ENCODE assay signal across 10 mouse cellular contexts in the genomic region with DNA sequence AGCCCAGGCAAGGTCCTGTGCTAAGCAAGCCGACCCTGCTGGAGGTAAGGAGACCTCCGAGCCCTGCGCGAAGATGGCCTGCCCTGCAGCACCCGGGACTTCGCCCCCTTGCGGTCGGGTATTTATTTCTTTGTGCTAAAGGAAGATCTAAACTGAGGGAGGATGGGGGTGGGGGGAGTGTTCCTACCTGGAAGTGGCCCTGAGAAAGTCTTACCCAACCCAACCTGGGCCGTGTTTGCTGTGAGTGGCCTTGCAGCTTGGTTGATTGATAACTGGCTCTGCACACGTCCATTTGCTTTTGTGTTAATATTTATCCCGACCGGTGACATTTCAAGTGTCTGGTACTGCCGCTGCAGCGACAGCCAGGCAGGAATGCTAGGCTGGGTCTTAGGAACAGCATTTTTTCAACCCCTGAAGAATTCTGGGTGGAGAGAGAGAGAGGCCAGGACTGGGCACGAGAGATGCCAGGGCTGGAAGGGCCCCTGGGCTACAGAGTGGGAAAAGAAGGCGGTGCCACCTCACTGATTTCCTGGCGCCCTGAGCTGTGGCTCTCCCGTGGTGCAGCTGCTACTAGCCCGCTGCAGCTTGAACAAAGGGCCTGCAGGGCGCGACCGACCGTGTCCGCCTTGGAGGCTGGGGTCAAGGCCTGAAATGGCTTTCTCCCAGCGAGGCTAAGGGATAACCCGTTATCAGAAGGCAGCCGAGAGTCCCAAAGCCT. TPM values are rescaled to one million over a fixed set of nuclear protein-coding genes. Genes with fewer than 3 reads are reported as not detected.
DNase-seq lines count a peak whose midpoint lies in the region; ATAC-seq and TF ChIP-seq lines count a peak whose summit lies in the region.
"Had no signal": no experiment of that assay in that cellular context is flagged by ENCODE, and none has a peak within 500 bp of the region (broad histone marks: within the 10 kb centered on the region; RNA-seq: fewer than 3 reads in every experiment).

No protein-coding gene starts in this region.

- H3K27me3 ChIP-seq in hindbrain, embryonic 11.5 days (ENCODE audit: control insufficient read depth, insufficient read depth, low read length), result peaks cover 58% of the 10 kb centered on the region
- peaks cover 51% of the 10 kb centered on the region for H3K27me3 ChIP-seq in midbrain, embryonic 14.5 days (ENCODE audit: control insufficient read depth, insufficient read depth, low read length)

- no peaks in the 10 kb centered on the region for H3K36me3 ChIP-seq in hindbrain, embryonic 11.5 days (ENCODE audit: control insufficient read depth, insufficient read depth, low read length)
- no peaks in the 10 kb centered on the region for H3K36me3 ChIP-seq in midbrain, embryonic 14.5 days (ENCODE audit: control insufficient read depth, insufficient read depth, low read length)
- H3K36me3 ChIP-seq: heart, embryonic 15.5 days had no signal

- ATAC-seq in hindbrain, embryonic 11.5 days (ENCODE audit: low FRiP score), result peak; percentile 28
- ATAC-seq in midbrain, embryonic 14.5 days (ENCODE audit: low FRiP score, low TSS enrichment), result no peak
- no peak for ATAC-seq in erythroid progenitor cell, adult 5-6 weeks (replicated peaks; ENCODE audit: low FRiP score, poor library complexity, severe bottlenecking)

- TF ChIP-seq CTCF in gastrocnemius, adult 2 months (IDR thresholded peaks at IDR 0.05), result no peak

- H3K9me3 ChIP-seq in hindbrain, embryonic 11.5 days (ENCODE audit: control insufficient read depth, low read length), result no peaks in the 10 kb centered on the region
- no peaks in the 10 kb centered on the region for H3K9me3 ChIP-seq in midbrain, embryonic 14.5 days (ENCODE audit: control insufficient read depth, low read length)
- H3K9me3 ChIP-seq: heart, embryonic 15.5 days had no signal

- peak; percentile 54 for DNase-seq in embryo, embryonic 11 days
- peak; percentile 57 for DNase-seq in hindbrain, embryonic 11.5 days (ENCODE audit: low spot score)
- peak; percentile 22 for DNase-seq in kidney, postnatal 14 days
- peak; percentile 55 for DNase-seq in midbrain, embryonic 14.5 days
- no peak for DNase-seq in gastrocnemius, adult 8-10 months (ENCODE audit: low spot score in 2 of 2)
- DNase-seq in ovary, postnatal 10 days (ENCODE audit: low spot score), result no peak
- DNase-seq in gastrocnemius, adult 2 months, result no peak

- H3K9ac ChIP-seq in hindbrain, embryonic 11.5 days (ENCODE audit: low read depth, low read length), result peak overlapping the region; percentile 48; the same call in 1 of the 2 replicates
- H3K9ac ChIP-seq in midbrain, embryonic 14.5 days (replicated peaks; ENCODE audit: low read length), result peak overlapping the region; percentile 59
- H3K9ac ChIP-seq: heart, embryonic 15.5 days had no signal

- 2% methylated on average over 27 of the region's 27 CpGs for WGBS in hindbrain, embryonic 11.5 days
- 4% methylated on average over 27 of the region's 27 CpGs for WGBS in midbrain, embryonic 14.5 days

- peak overlapping the region; percentile 56 for H3K4me3 ChIP-seq in hindbrain, embryonic 11.5 days (ENCODE audit: low read depth, low read length)
- H3K4me3 ChIP-seq in midbrain, embryonic 14.5 days (replicated peaks; ENCODE audit: low read depth, low read length), result peak overlapping the region; percentile 56
- H3K4me3 ChIP-seq in gastrocnemius, adult 2 months, result no peak overlapping the region
- H3K4me3 ChIP-seq: heart, embryonic 15.5 days had no signal

- peak overlapping the region; percentile 25 for H3K4me2 ChIP-seq in hindbrain, embryonic 11.5 days (replicated peaks; ENCODE audit: low read depth, low read length)
- H3K4me2 ChIP-seq in midbrain, embryonic 14.5 days (ENCODE audit: low read length), result peak overlapping the region; percentile 91
- H3K4me2 ChIP-seq: heart, embryonic 15.5 days had no signal

- intact Hi-C loops in gastrocnemius, adult 2 months (cut with DNase I), result no loop called here

- H3K27ac ChIP-seq in hindbrain, embryonic 11.5 days (ENCODE audit: low read depth, low read length), result peak overlapping the region; percentile 81
- H3K27ac ChIP-seq in midbrain, embryonic 14.5 days (replicated peaks; ENCODE audit: low read depth, low read length), result peak overlapping the region; percentile 83
- H3K27ac ChIP-seq in gastrocnemius, adult 2 months, result no peak overlapping the region
- H3K27ac ChIP-seq: heart, embryonic 15.5 days had no signal

- peaks cover 11% of the 10 kb centered on the region; the same call in 1 of the 2 replicates for H3K4me1 ChIP-seq in hindbrain, embryonic 11.5 days (replicated peaks; ENCODE audit: control insufficient read depth, insufficient read depth, low read length)
- H3K4me1 ChIP-seq in midbrain, embryonic 14.5 days (ENCODE audit: control insufficient read depth, insufficient read depth, low read length), result peaks cover 34% of the 10 kb centered on the region

RNA-seq across cellular contexts. Expression of gene Onecut1, which starts 5.0 kb away (rescaled TPM):
- 10.0 and 12.7 TPM in 2 replicates for polyA plus RNA-seq in hindbrain, embryonic 11.5 days (2014; fragmentation: Nextera tagmentation; extraction: Ambion mirVana)
- polyA plus RNA-seq in midbrain, embryonic 14.5 days (2014; fragmentation: Nextera tagmentation; extraction: Ambion mirVana), result 7.6 and 9.1 TPM in 2 replicates
- not detected for total RNA-seq in gastrocnemius, adult 8-10 months (2022)
- not detected in 2 replicates for total RNA-seq in erythroid progenitor cell, adult 5-6 weeks (2015; ENCODE audit: low replicate concordance)
- total RNA-seq in erythroid progenitor cell, adult 5-6 weeks (2017; ENCODE audit: low replicate concordance), result not detected in 2 replicates
- not detected for total RNA-seq in gastrocnemius, adult 2 months (2021)
- polyA plus RNA-seq: heart, embryonic 15.5 days; limb, embryonic 14.5 days had no signal

Comparison
In these comparisons a context has a peak if more than half of its experiments do, and no peak if none do; other contexts are left out.
1. DNase-seq: peak in embryo, embryonic 11 days (single experiment), hindbrain, embryonic 11.5 days (single experiment), kidney, postnatal 14 days (single experiment) and midbrain, embryonic 14.5 days (single experiment); none in gastrocnemius, adult 8-10 months (0 of 2), ovary, postnatal 10 days (single experiment) and gastrocnemius, adult 2 months (single experiment).